Mouse (Mus musculus) testis, postnatal 10 days (tissue): ENCODE results near the gene Nckipsd.

ENCODE experiments used
- DNase-seq: peaks from one replicate; pipeline ENCODE4 v3.0.0; 2021; ENCODE audit warnings: low spot score

Nckipsd gene

GRCm38 (mm10) chr9:108808163-108808665 lies at the start of gene Nckipsd:
Gene Nckipsd, plus strand, starts transcription at chr9:108808368.
- peak; percentile 99 for DNase-seq

DNA sequence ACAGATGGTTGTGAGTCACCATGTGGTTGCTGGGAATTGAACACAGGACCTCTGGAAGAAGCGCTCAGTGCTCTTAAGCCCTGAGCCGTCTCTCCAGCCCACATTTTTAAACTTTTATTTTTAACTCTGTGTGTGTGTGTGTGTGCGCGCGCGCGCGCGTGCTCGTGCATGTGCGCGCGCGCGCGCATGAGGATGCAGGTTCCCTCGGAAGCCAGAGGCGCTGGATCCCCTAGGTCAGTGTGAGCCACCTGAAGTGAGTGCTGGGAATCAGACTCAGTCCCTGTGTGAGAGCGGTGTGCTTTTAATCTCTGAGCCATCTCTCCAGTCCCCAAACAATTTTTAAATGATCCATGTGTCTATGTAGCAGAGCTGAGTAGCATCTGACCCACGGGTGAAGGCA lies 49.0 kb upstream of the Nckipsd start:
- no peak for DNase-seq

- peak; percentile 76 for DNase-seq
Observed at GRCm38 (mm10) chr9:108759805-108760204, 48.4 kb upstream of the Nckipsd start.

- DNase-seq, result no peak
Observed at GRCm38 (mm10) chr9:108761561-108761960, 46.6 kb upstream of the Nckipsd start.

DNA sequence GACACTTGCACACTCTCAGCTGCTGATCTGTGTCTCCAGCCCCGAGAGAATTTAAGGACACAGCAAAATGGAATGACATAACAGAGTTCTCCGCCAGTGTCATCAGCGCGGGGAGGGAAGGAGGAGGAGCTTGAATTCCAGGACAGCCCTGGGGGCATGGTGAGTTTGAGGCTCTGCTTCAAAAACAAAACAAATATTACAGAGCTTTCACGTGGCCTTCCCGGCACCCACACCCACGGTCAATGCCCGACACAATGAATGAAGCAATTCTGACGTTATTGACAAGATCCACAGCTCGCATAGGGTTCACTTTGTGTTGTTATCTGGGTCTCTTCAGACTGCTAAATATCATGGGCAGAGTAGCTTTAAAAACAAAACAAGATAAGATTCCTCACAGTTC lies 43.2 kb upstream of the Nckipsd start:
- no peak for DNase-seq

GRCm38 (mm10) chr9:108776614-108777013 lies 31.6 kb upstream of the Nckipsd start:
- no peak for DNase-seq

- DNase-seq, result no peak
Observed at GRCm38 (mm10) chr9:108777276-108777675, 30.9 kb upstream of the Nckipsd start.

DNA sequence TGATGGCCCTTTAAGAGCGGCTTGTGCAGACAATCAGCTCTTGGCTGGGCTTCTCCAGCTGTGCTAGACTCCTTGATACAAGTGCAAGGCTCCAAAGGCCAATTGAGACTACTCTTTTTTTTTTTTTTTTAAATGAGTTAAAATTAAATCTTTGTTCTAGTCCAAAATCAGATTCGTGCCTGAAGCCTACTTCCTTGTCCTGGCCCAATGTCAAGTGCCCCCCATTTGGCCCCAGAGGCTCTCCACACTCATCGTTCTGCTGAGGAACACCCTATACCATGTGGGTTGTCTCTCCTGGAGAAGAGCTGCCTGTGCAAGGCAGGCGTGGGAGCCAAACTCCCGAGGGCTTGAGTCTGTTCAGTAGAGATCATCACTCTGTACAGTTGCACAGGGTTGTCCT lies 27.2 kb upstream of the Nckipsd start:
- peak; percentile 64 for DNase-seq

GRCm38 (mm10) chr9:108781891-108782290 lies 26.3 kb upstream of the Nckipsd start:
- no peak for DNase-seq

DNA sequence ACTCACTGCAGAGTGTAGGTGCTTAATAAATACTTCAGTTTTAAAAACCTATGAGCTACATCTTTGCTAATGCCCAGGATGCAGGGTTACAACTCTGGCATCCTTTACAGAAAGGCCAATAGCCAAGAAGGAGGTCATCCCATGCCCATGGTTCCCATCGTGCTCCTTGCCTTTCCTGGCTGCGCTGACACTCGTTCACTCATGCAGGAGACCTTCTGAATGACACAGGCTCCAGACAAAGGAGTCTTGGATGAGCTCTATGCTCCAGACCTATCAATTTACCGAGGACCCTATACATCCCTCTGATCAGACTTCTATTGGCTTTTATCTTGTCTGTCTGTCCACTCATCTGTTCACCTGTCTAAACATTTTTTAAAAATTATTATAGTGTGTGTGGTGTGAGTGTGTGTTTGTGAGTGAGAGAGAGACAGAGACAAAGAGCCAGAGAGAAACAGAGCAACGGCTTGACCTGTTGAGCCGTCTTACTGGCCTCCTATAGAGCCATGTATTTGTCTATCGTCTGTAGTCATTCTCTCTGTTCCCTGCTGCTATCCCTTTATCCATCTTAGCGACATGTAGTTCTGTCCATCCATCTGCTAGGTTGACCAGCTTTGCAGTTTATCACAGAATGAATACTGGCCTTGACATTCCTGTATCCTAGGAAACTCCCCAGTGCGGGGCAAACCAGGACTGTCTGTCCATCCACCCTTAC lies 25.2 kb upstream of the Nckipsd start:
- DNase-seq, result no peak

GRCm38 (mm10) chr9:108783548-108784463 lies 24.4 kb upstream of the Nckipsd start, which contains the start of gene Ip6k2:
Gene Ip6k2, plus strand, starts transcription at chr9:108783796.
- peak; percentile 98 for DNase-seq

- DNase-seq, result no peak
Observed at GRCm38 (mm10) chr9:108785416-108785815, 22.8 kb upstream of the Nckipsd start.

DNA sequence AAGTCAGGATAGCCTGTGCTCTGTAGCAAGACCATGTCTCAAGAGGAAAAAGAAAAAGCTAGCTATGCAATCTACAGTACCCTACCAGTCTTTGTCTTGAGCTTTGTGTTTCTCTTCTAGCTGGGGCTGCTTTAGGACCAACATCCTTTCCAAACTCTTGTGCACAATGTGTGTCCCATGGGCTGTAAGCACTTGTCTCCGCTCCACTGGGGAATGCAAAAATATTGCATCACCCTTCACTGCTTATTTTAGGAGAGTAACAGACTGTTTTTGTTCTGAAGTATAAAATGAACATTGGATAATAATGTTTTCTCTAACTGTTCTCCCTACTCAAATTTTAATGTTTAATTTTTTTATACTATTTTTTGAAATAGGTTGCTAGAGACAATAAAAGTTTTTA lies 21.7 kb upstream of the Nckipsd start:
- no peak for DNase-seq

GRCm38 (mm10) chr9:108787080-108787479 lies 21.1 kb upstream of the Nckipsd start:
- DNase-seq, result no peak

DNA sequence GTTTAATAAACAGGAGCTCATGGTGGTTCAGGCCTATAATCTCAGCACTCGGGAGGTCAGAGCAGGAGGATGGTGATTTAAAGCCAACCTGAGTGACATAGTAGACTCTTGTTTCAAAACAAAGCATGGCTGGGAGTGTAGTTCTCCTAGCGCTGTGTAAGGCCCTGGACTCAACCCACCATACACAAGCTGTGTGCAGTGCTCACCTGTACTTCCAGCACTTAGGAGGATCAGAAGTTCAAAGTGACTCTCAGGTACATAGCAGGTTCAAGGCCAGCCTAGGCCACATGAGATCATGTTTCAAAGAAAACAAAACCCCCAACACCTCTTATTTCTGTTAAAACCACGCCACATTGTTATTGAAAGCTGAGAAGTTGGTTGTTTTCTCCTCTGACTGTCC lies 19.5 kb upstream of the Nckipsd start:
- no peak for DNase-seq

GRCm38 (mm10) chr9:108792307-108792706 lies 15.9 kb upstream of the Nckipsd start:
- no peak for DNase-seq

GRCm38 (mm10) chr9:108792730-108793129 lies 15.4 kb upstream of the Nckipsd start:
- DNase-seq, result no peak

GRCm38 (mm10) chr9:108795281-108795680 lies 12.9 kb upstream of the Nckipsd start:
- DNase-seq, result no peak

DNA sequence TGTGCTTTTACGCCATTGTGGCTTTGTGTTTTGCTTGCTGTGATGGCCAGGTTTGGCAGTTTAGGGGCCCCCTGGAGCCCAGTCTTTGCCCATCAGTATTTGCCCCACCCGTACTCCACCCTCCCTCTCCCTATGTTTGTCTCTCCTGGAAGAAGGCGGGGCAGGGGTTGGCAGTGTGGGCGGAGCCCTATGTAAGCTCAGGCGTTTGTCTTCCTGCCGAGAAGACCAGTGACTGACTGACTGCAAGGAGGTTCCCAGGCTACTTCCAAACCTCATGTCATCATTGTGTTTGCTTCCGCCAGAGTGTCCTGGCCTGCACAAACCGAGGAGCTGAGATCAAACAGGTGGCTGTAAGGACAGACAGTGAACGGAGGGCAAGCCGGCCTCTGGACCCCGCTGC lies 12.4 kb upstream of the Nckipsd start:
- no peak for DNase-seq

DNA sequence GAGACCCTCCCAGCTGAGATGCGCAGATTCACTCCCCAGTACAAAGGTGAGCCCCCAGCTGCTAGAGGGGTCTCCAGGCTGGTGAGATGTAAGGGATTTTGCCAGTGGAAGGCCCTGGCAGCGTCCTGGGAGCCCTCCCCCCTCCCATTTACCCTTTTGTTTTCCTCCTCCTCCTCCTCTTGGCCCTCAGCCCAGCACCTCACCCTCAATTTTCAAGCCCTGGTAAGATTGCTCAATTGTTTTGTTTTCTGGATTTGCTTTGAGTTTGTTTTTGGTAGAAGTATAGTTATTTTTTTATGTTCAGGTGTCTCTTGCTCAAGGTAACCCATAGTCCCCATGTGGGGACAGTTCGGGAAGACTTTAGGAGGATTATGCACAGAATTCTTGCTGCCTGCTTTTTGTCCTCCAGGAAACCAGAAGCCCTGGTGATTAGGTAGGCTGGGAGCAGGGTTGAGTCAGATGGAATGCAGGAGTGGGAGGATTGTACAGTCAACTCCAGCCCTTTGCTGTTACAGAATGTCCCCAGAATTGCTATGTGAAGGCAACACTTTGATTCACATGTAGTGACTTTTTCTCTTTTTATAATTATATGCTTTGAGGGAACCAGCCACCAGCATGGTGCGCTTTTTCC lies 11.7 kb upstream of the Nckipsd start:
- DNase-seq, result peak; percentile 71

DNA sequence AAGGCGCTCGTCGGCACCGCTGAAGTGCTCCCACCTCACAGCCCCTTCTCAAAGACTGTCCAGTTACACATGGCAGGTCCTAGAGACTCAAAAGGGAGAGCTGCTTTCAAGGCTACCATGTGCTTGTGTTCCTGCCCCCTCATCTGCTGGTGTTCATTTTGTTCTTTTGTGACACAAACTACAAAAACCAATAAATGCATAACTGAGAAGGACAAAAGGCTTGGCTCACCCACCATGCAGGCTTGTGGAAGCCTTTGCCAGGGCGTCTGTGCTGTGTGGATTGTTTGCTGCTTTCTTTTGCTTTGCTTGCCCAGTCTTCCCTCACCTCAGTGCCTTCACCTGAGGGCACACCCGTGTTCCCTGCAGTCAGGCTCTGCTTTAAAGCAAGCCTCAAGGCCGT lies 10.7 kb upstream of the Nckipsd start:
- DNase-seq, result no peak

- DNase-seq, result no peak
Observed at GRCm38 (mm10) chr9:108798508-108799075, 9.6 kb upstream of the Nckipsd start.
